Mouse (Mus musculus): ENCODE results near the gene Tardbp. TPM values are rescaled to one million over a fixed set of nuclear protein-coding genes. Genes with fewer than 3 reads are reported as not detected.

The Tardbp gene
- total RNA-seq, 2 experiments from 2014 or later = 315 to 350 TPM

DNA sequence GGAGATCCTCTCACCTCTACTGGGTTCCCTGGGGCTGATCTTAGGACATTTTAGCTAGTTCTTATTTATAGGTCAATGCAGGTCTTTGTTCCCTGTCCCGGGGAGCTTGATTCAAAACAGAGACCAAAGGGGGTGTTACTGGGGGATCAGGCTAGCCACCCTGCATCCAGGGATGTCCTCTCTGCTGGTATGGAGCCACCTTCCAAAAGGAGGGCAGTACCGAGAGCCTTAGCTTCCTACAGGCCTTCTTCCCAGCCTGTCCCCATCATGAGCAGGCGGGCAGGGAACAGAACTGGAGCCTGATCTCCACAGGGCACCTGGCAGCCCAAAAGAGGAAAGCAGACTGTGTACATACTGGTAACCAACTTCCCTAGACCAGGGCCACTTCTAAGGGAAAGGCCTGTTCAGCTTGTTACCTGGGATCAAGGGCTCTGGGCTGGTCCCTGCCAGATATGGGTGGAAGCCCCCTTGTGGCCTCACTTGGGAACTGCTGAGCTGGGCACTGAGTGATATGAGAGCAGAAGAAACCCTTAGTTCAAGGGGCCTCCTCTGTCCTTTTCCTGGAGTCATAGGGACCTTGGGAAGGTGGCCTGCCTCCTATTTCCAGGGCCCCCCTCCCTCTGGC lies 22.2 kb downstream of the Tardbp start:
- ATAC-seq (replicated peaks; ENCODE audit: low FRiP score, poor library complexity, severe bottlenecking) = peak; percentile 78

DNA sequence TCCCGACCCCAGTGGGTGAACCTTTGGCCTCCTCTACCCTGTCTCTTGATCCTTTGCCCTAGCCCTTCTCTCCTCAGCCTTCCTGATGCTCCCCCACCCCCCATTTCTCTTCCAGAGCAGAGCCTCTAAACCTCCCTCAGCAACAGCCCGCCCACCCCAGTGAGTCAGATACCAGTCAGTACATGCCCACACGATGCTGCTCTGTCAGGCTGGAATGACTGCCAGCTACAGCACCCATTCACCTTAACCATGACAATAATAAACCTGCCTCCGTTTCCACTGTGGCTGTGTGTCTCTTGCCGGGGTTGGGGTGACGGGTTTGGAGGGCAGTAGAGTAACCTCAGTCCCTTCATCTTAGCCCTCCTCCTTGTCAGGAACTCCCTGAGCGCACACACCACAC lies 22.7 kb downstream of the Tardbp start:
- no peak for ATAC-seq (replicated peaks; ENCODE audit: low FRiP score, poor library complexity, severe bottlenecking)

GRCm38 (mm10) chr4:148603376-148604139 lies 23.3 kb downstream of the Tardbp start:
- no peak for ATAC-seq (replicated peaks; ENCODE audit: low FRiP score, poor library complexity, severe bottlenecking)

- ATAC-seq (replicated peaks; ENCODE audit: low FRiP score, poor library complexity, severe bottlenecking) = no peak
Observed at GRCm38 (mm10) chr4:148602357-148603120, 24.3 kb downstream of the Tardbp start, which contains the start of gene Masp2. Masp2 (plus strand) TSS chr4:148602554.

DNA sequence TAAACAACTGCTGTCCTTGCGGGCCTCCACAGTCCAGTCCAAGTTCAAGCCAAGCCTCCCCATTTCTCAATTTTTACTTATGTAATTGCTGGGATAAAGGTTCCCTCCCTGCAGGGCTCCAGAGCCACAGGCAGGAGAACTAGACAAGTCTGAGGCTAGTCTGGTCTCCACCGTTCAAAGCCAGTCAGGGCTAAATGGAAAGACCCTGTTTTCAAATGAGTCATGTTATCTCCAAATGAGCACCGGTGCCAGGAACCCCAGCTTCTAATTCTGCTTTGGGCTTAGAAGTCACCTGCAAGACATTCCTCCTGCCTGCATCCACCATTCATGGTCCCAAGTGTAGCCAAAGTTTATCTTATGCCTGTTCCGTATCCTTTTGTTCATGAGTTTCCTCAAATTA lies 24.9 kb downstream of the Tardbp start:
- ATAC-seq (replicated peaks; ENCODE audit: low FRiP score, poor library complexity, severe bottlenecking) = no peak

DNA sequence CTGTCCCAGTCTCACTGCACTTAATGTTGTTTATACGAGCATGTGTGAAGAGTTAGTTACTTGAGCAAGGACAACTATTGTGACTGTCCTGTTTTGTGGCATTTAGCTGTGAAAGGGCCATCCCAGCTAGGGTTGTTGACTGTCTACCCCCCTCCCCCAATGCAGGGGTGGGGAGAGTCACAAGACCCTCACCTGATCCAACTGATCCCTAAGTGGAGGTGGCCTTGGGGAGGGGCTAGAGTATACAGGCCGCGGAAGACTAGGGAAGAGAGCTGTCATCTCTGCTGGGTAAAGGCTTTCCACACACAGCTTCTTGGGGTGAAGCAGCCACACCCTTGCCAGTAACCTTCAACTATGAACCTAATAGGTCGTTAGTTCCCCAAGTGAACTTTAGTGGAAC lies 26.5 kb downstream of the Tardbp start:
- no peak for ATAC-seq (replicated peaks; ENCODE audit: low FRiP score, poor library complexity, severe bottlenecking)

- ATAC-seq (replicated peaks; ENCODE audit: low FRiP score, poor library complexity, severe bottlenecking) = no peak
Observed at GRCm38 (mm10) chr4:148598826-148599225, 28.0 kb downstream of the Tardbp start.

DNA sequence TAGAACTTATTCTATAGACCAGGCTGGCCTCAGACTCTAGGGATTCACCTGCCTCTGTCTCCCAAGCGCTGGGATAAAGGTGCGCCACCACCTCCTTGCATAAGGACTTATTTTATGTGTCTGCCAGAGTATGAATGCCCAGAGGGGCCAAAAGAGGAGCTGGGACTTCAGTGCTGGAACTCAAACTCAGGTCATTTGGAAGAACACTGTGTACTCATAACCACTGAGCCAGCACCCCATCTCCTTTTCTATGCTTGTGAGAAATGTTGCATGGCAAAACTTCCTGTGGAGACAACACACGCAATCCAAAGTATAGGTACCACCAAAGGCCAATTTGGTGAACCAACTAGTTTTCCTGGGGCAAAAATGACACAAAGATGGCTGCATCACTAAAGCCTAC lies 30.1 kb downstream of the Tardbp start:
- no peak for ATAC-seq (replicated peaks; ENCODE audit: low FRiP score, poor library complexity, severe bottlenecking)

- ATAC-seq (replicated peaks; ENCODE audit: low FRiP score, poor library complexity, severe bottlenecking) = no peak
Observed at GRCm38 (mm10) chr4:148595916-148596315, 30.9 kb downstream of the Tardbp start.

- no peak for ATAC-seq (replicated peaks; ENCODE audit: low FRiP score, poor library complexity, severe bottlenecking)
Observed at GRCm38 (mm10) chr4:148593996-148594395, 32.8 kb downstream of the Tardbp start.

- ATAC-seq (replicated peaks; ENCODE audit: low FRiP score, poor library complexity, severe bottlenecking) = 0 out of 2 replicates have a peak, but pooled peaks have one; percentile 2
Observed at GRCm38 (mm10) chr4:148591637-148592380, 35.0 kb downstream of the Tardbp start.

DNA sequence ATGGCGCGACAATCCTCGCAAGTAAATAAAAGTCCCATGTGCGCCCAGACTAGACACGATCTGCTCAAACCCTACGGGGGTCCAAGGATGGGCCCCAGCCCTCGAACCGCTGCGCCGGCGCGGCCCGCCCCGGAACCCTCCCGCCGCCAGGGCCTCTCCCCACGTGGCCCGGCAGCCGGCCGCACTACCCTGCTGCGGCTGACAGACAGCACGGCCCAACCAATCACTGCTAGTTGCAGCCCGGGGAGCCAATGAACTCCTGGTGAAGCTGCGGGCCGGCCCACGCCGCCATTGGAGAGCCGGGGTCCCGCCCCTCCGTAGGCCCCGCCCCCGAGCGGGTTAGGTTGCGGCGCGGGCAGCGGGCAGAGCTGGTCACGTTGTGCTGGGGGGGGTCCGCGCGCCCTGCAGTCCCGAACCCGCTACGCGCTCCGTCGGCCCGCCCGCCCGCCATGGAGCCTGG lies 35.6 kb downstream of the Tardbp start, which contains the start of gene Srm:
Srm (plus strand) TSS at position 333 of the 460 bp plus-strand sequence.
- ATAC-seq (replicated peaks; ENCODE audit: low FRiP score, poor library complexity, severe bottlenecking) = peak; percentile 100

DNA sequence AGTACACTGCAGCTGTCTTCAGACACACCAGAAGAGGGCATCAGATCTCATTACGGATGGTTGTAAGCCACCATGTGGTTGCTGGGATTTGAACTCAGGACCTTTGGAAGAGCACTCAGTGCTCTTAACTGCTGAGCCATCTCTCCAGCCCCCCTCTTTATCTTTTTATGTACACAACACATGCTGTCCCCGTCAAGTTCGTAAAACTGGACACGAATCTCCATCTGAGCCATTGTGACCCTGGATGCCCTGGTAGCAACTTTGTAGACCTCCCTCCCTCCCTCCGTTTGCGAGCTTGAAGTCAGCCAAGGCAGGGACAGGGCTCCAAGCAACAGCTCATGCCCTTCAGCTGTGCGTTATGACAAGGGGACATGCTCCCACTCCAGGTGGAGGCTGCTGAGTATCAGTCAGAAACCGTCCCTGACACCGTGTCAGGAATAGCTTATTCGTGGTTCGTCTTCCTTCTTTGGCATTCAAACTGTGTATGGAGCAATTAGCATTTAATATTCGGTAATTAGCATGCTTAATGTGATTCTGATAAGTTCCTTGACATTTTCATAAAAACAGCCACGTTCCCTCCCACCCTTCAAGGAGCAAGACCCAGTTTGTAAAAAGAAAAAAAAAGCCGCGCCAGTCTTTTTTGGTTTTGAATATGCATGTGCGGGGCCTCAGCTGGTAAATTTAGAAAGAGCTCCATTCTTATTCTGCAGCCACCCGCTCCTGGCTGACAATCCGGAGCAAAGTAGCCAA lies 36.2 kb downstream of the Tardbp start:
- ATAC-seq (replicated peaks; ENCODE audit: low FRiP score, poor library complexity, severe bottlenecking) = no peak

- ATAC-seq (replicated peaks; ENCODE audit: low FRiP score, poor library complexity, severe bottlenecking) = no peak
Observed at GRCm38 (mm10) chr4:148589565-148589964, 37.3 kb downstream of the Tardbp start.

DNA sequence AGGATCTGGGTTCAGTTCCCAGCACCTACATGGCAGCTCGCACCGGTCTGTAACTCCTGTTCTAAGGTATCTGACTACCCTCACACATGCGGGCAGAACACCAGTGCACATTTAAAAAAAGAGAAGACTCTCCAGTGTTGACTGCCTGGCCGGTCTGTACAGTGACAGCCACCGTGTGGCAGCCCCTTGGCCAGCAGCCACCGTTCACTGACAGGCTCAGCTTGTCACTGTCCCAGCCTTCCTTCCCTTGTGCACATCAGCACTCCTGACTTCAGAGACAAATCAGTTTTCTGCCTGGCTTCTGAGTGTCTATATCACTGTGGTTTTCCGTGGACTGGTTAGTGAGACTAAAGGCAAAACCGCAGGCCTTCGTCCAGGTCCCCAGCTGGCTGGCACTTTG lies 38.0 kb downstream of the Tardbp start:
- ATAC-seq (replicated peaks; ENCODE audit: low FRiP score, poor library complexity, severe bottlenecking) = no peak

DNA sequence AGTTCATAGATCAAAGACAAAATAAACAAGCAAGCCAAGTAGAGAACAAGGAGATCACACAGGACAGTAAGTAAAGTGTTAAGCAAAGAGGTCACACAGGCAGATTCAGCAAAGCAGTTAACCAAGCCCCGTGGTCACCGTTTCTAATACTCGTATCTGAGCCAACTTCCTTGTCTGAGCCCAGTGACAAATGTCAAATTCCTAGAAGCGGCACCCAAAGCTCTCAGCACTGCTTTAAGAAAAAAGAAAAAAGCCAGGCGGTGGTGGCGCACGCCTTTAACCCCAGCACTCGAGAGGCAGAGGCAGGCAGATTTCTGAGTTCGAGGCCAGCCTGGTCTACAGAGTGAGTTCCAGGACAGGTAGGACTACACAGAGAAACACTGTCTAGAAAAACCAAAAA lies 40.2 kb downstream of the Tardbp start:
- ATAC-seq (replicated peaks; ENCODE audit: low FRiP score, poor library complexity, severe bottlenecking) = no peak

- no peak for ATAC-seq (replicated peaks; ENCODE audit: low FRiP score, poor library complexity, severe bottlenecking)
Observed at GRCm38 (mm10) chr4:148583257-148583656, 43.6 kb downstream of the Tardbp start.

DNA sequence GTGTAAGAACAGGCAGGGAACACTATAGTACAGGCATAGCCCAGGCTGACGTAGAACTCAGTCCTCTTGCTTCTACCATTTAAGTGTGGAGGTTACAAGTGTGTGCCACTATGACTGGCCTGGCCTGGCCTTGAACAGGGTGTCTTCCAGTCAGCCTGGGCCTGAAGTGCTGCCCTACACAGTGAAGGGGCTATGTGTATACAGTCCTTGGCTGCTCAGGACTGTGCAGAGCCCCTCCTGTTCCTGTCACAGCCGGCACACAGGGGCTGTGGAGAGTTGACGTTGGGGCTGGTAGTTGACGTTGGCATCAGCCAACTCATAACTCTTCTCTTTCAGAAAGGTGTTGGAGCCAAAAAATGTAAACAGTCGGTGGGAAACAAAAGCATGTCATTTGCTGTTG lies 45.4 kb downstream of the Tardbp start:
- no peak for ATAC-seq (replicated peaks; ENCODE audit: low FRiP score, poor library complexity, severe bottlenecking)

- ATAC-seq (replicated peaks; ENCODE audit: low FRiP score, poor library complexity, severe bottlenecking) = no peak
Observed at GRCm38 (mm10) chr4:148580765-148581164, 46.1 kb downstream of the Tardbp start.

Measured in erythroid progenitor cell, adult 5-6 weeks (primary cell).